Mouse (Mus musculus): ENCODE measurements around the gene Car12. TPM values are rescaled to one million over a fixed set of nuclear protein-coding genes. Genes with fewer than 3 reads are reported as not detected.
A peak's percentile ranks its signal among the peaks of the same experiment; 100 is the strongest.
"Not testable (repeated sequence)": the region's sequence is repeated elsewhere in the genome, so short reads cannot be mapped to it uniquely, and the experiment has no call there.

The Car12 gene
- polyA plus RNA-seq, 1 experiment from 2014 or later = 7.3 TPM

DNA sequence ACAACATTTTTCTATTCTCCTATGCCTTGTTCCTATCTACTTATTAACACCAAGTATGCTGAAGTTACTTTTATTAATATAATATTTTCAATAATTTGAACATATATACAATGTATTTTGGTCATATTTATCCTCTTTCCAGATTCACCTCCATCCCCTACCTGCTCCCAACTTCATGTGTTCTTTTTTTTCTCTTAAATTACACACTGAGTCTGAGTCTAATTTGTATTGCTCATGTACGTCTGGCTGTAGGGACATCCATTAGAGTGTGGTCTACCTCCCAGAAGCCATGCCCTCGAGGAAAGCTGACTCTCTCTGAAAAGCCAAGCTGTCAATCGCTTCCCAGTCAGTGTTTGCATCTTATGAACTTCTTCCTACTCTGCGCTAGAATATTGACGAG is 83.3 kb downstream of the Car12 start, which contains the start of gene Gm10647:
Gene Gm10647, plus strand, starts transcription at position 301 of the 400 bp plus-strand sequence.
- Histone ChIP-seq H3K27ac (ENCODE audit: low read depth, low read length) (no peak within 1 kb of the TSS; the same call in 1 of the 2 replicates), H3K4me1 (replicated peaks; ENCODE audit: control insufficient read depth, insufficient read depth, low read length) (peaks cover 4% of the 10 kb centered on the region; the same call in 1 of the 2 replicates), H3K27me3 (replicated peaks; ENCODE audit: control insufficient read depth, insufficient read depth, low read length) (no peaks in the 10 kb centered on the region; the same call in 1 of the 2 replicates), H3K9me3 (ENCODE audit: control insufficient read depth) (no peaks in the 10 kb centered on the region), H3K9ac (ENCODE audit: low read depth, low read length) (no peak within 1 kb of the TSS), H3K4me2 (replicated peaks; ENCODE audit: low read depth) (peak within 1 kb of the TSS; percentile 96), H3K36me3 (ENCODE audit: control insufficient read depth, insufficient read depth) (no peaks in the 10 kb centered on the region), H3K4me3 (ENCODE audit: low read depth, low read length) (peak within 1 kb of the TSS; percentile 72)
- no peak for TF ChIP-seq CTCF (IDR thresholded peaks at IDR 0.05; ENCODE audit: low read depth)
- ATAC-seq = no peak
- 82% methylated on average over 5 of the region's 5 CpGs for WGBS

DNA sequence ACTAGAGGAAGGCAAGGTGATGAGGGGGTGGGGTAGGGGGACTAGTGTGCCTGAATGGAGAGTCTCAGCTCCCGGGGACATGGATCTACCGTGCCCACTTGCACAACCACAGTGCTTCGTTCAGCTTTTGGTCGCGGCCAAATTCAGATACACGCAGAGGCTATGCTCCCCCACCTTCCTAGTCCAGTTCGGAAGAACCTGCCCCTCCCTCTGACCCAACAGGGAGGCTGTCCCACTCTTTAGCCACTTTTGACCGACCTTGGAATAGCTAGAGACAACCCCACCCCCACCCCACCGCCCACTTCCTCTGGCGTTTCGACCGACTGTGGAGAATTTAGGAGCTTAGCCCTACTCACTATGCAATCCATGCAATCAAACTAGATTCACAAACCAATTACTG is 88.5 kb downstream of the Car12 start:
- Histone ChIP-seq H3K4me1 (replicated peaks; ENCODE audit: control insufficient read depth, insufficient read depth, low read length) (no peaks in the 10 kb centered on the region), H3K4me3 (ENCODE audit: low read depth, low read length) (no peak overlapping the region), H3K9ac (ENCODE audit: low read depth, low read length) (no peak overlapping the region), H3K36me3 (ENCODE audit: control insufficient read depth, insufficient read depth) (no peaks in the 10 kb centered on the region), H3K9me3 (ENCODE audit: control insufficient read depth) (no peaks in the 10 kb centered on the region), H3K27ac (ENCODE audit: low read depth, low read length) (no peak overlapping the region), H3K27me3 (replicated peaks; ENCODE audit: control insufficient read depth, insufficient read depth, low read length) (no peaks in the 10 kb centered on the region; the same call in 1 of the 2 replicates), H3K4me2 (replicated peaks; ENCODE audit: low read depth) (no peak overlapping the region)
- no peak for TF ChIP-seq CTCF (IDR thresholded peaks at IDR 0.05; ENCODE audit: low read depth)
- 45% methylated on average over 12 of the region's 12 CpGs for WGBS
- ATAC-seq = no peak

- not testable (repeated sequence) for ATAC-seq
Measured at GRCm38 (mm10) chr9:66805951-66806350, 92.5 kb downstream of the Car12 start.

DNA sequence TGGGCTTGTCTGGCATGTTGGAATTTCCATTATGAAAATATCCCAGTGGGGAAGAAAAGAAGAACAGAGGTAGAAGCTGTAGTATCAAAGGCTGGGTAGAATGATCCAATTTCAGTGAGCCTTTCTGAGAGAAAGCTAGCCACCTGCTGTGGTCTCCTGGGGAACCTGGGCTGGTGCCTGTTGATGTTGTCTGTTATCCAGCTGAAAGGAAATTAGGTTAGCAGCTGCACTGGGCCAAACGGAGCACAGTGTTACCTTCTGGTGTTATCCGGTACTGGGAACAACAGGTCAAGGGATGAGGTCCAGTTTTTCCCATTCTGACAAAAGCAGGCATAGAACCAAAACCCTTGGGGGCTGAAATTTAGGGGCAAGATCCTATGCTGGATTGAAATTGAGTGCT is 99.9 kb downstream of the Car12 start:
- Histone ChIP-seq H3K27ac (ENCODE audit: low read depth, low read length) (no peak overlapping the region), H3K4me1 (replicated peaks; ENCODE audit: control insufficient read depth, insufficient read depth, low read length) (no peaks in the 10 kb centered on the region), H3K9me3 (ENCODE audit: control insufficient read depth) (no peaks in the 10 kb centered on the region), H3K27me3 (replicated peaks; ENCODE audit: control insufficient read depth, insufficient read depth, low read length) (no peaks in the 10 kb centered on the region), H3K36me3 (ENCODE audit: control insufficient read depth, insufficient read depth) (no peaks in the 10 kb centered on the region), H3K9ac (ENCODE audit: low read depth, low read length) (no peak overlapping the region), H3K4me3 (ENCODE audit: low read depth, low read length) (no peak overlapping the region), H3K4me2 (replicated peaks; ENCODE audit: low read depth) (no peak overlapping the region)
- WGBS = 52% methylated on average over 2 of the region's 2 CpGs
- no peak for ATAC-seq
- TF ChIP-seq CTCF (IDR thresholded peaks at IDR 0.05; ENCODE audit: low read depth) = no peak

More at GRCm38 (mm10) chr9:66805951-66806350, 92.5 kb downstream of the Car12 start:
- Histone ChIP-seq H3K4me2 (replicated peaks; ENCODE audit: low read depth) (peak overlapping the region; percentile 55), H3K4me3 (ENCODE audit: low read depth, low read length) (0 out of 2 replicates have a peak overlapping the region, but pooled peaks have one; percentile 7)
- not testable (repeated sequence) for H3K9ac ChIP-seq (ENCODE audit: low read depth, low read length); H3K36me3 ChIP-seq (ENCODE audit: control insufficient read depth, insufficient read depth); H3K27me3 ChIP-seq (replicated peaks; ENCODE audit: control insufficient read depth, insufficient read depth, low read length); H3K27ac ChIP-seq (ENCODE audit: low read depth, low read length); H3K4me1 ChIP-seq (replicated peaks; ENCODE audit: control insufficient read depth, insufficient read depth, low read length); H3K9me3 ChIP-seq (ENCODE audit: control insufficient read depth)
- 6% methylated on average over 30 of the region's 37 CpGs for WGBS

Other genes with a start within 250 kb of the Car12 start
- gene Fbxl22, start 199.1 kb upstream of the Car12 start, polyA plus RNA-seq (2015; fragmentation: Nextera tagmentation; extraction: Ambion mirVana) = 12.9 and 15.4 TPM in 2 replicates
- 63.5 and 70.3 TPM in 2 replicates for gene Usp3, start 120.5 kb upstream of the Car12 start, polyA plus RNA-seq (2015; fragmentation: Nextera tagmentation; extraction: Ambion mirVana)
- gene Aph1b, start 81.8 kb downstream of the Car12 start, polyA plus RNA-seq (2015; fragmentation: Nextera tagmentation; extraction: Ambion mirVana) = 11.1 and 11.8 TPM in 2 replicates
- 0.05 and 0.18 TPM in 2 replicates for gene Gm10647, start 83.4 kb downstream of the Car12 start, polyA plus RNA-seq (2015; fragmentation: Nextera tagmentation; extraction: Ambion mirVana)
- 36.8 and 44.0 TPM in 2 replicates for gene Aph1c, start 121.0 kb downstream of the Car12 start, polyA plus RNA-seq (2015; fragmentation: Nextera tagmentation; extraction: Ambion mirVana)
- 16.2 and 18.9 TPM in 2 replicates for gene Rab8b, start 206.0 kb downstream of the Car12 start, polyA plus RNA-seq (2015; fragmentation: Nextera tagmentation; extraction: Ambion mirVana)
- gene Rps27l, start 232.4 kb downstream of the Car12 start, polyA plus RNA-seq (2015; fragmentation: Nextera tagmentation; extraction: Ambion mirVana) = 712 and 778 TPM in 2 replicates